Mouse (Mus musculus): ENCODE data around the gene Arrdc5. TPM values are rescaled to one million over a fixed set of nuclear protein-coding genes. Genes with fewer than 3 reads are reported as not detected.

Gene Arrdc5
- polyA plus RNA-seq (2012; rRNA removed) = not detected in 2 replicates

GRCm38 (mm10) chr17:56300186-56300585 lies at the start of gene Arrdc5:
Gene Arrdc5 (minus strand): TSS chr17:56300286.

GRCm38 (mm10) chr17:56325450-56326152 lies 25.5 kb upstream of the Arrdc5 start, which contains the start of gene Kdm4b:
Gene Kdm4b (plus strand): TSS chr17:56326062.

GRCm38 (mm10) chr17:56303160-56303846 lies 3.2 kb upstream of the Arrdc5 start, which contains the start of gene Uhrf1:
Gene Uhrf1 (plus strand): TSS chr17:56303321.

GRCm38 (mm10) chr17:56292531-56293222 lies 7.4 kb downstream of the Arrdc5 start, which contains the start of gene Plin3:
Gene Plin3 (minus strand): TSS chr17:56292873.

GRCm38 (mm10) chr17:56276643-56277566 lies 23.2 kb downstream of the Arrdc5 start, which contains the start of gene Ticam1:
Gene Ticam1 (minus strand): TSS chr17:56276786.

GRCm38 (mm10) chr17:56256239-56256881 lies 43.7 kb downstream of the Arrdc5 start, which contains the start of gene Fem1a:
Gene Fem1a (plus strand): TSS chr17:56256810.

Other genes starting within 250 kb of the Arrdc5 start
- 25.8 and 28.1 TPM in 2 replicates for gene Ubxn6, start 225.3 kb downstream of the Arrdc5 start, polyA plus RNA-seq (2012; rRNA removed)
- 22.5 and 23.4 TPM in 2 replicates for gene Hdgfl2, start 220.7 kb downstream of the Arrdc5 start, polyA plus RNA-seq (2012; rRNA removed)
- gene Plin4, start 190.5 kb downstream of the Arrdc5 start, polyA plus RNA-seq (2012; rRNA removed) = 10.9 and 12.4 TPM in 2 replicates
- gene Plin5, start 182.7 kb downstream of the Arrdc5 start, polyA plus RNA-seq (2012; rRNA removed) = 0.91 and 1.1 TPM in 2 replicates
- 20.4 and 44.5 TPM in 2 replicates for gene Lrg1, start 178.3 kb downstream of the Arrdc5 start, polyA plus RNA-seq (2012; rRNA removed)
- gene Sema6b, start 159.9 kb downstream of the Arrdc5 start, polyA plus RNA-seq (2012; rRNA removed) = 4.3 and 10.0 TPM in 2 replicates
- 1.9 and 2.3 TPM in 2 replicates for gene Tnfaip8l1, start 137.8 kb downstream of the Arrdc5 start, polyA plus RNA-seq (2012; rRNA removed)
- gene Mydgf, start 116.4 kb downstream of the Arrdc5 start, polyA plus RNA-seq (2012; rRNA removed) = 58.8 and 74.9 TPM in 2 replicates
- gene Dpp9, start 81.4 kb downstream of the Arrdc5 start, polyA plus RNA-seq (2012; rRNA removed) = 23.2 and 24.5 TPM in 2 replicates
- gene Fem1a, start 43.5 kb downstream of the Arrdc5 start, polyA plus RNA-seq (2012; rRNA removed) = 14.9 and 19.2 TPM in 2 replicates
- 23.4 and 24.4 TPM in 2 replicates for gene Ticam1, start 23.5 kb downstream of the Arrdc5 start, polyA plus RNA-seq (2012; rRNA removed)
- gene Plin3, start 7.4 kb downstream of the Arrdc5 start, polyA plus RNA-seq (2012; rRNA removed) = 29.0 and 30.0 TPM in 2 replicates
- 4.9 and 5.6 TPM in 2 replicates for gene Uhrf1, start 3.0 kb upstream of the Arrdc5 start, polyA plus RNA-seq (2012; rRNA removed)
- gene Kdm4b, start 25.8 kb upstream of the Arrdc5 start, polyA plus RNA-seq (2012; rRNA removed) = 15.1 and 18.6 TPM in 2 replicates
- 51.4 and 69.9 TPM in 2 replicates for gene Ptprs, start 176.2 kb upstream of the Arrdc5 start, polyA plus RNA-seq (2012; rRNA removed)
- gene Znrf4, start 212.1 kb upstream of the Arrdc5 start, polyA plus RNA-seq (2012; rRNA removed) = not detected in 2 replicates

All from stomach, adult 2 months (tissue).